Mouse (Mus musculus) spleen, postnatal 14 days (tissue): ENCODE data around the gene Tmod1.
A peak's percentile ranks its signal among the peaks of the same experiment; 100 is the strongest.

ENCODE experiments used
- DNase-seq, 2 experiments: peaks; one replicate each; pipeline ENCODE4 v3.0.0; 2021 to 2022; ENCODE audit warnings: low spot score in 2 of 2

Tmod1 gene

GRCm38 (mm10) chr4:46131791-46132190 lies 93.1 kb downstream of the Tmod1 start:
- DNase-seq: no peak

- DNase-seq: no peak
Measured at GRCm38 (mm10) chr4:46137629-46138286, 99.0 kb downstream of the Tmod1 start.

GRCm38 (mm10) chr4:46138287-46139222 lies 99.8 kb downstream of the Tmod1 start, which contains the start of the genes Ncbp1 and Tstd2:
Ncbp1 (plus strand) TSS chr4:46138613.
Tstd2 (minus strand) TSS chr4:46138694.
- peak; percentile 83 to 86 for DNase-seq

GRCm38 (mm10) chr4:46144323-46144722 lies 105.6 kb downstream of the Tmod1 start:
- DNase-seq: peak in 1 of 2 experiments; percentile 19

GRCm38 (mm10) chr4:46146881-46147280 lies 108.1 kb downstream of the Tmod1 start:
- DNase-seq: no peak

GRCm38 (mm10) chr4:46151903-46152544 lies 113.3 kb downstream of the Tmod1 start:
- no peak for DNase-seq

- no peak for DNase-seq
Measured at GRCm38 (mm10) chr4:46164027-46164426, 125.3 kb downstream of the Tmod1 start.
